Mouse (Mus musculus) bone marrow, adult 2 months (tissue): ENCODE results near the gene Mdm1.

Source experiments
- CTCF ChIP-seq: fragments of 200-500 bp; IDR thresholded peaks from 2 replicates; pipeline ENCODE4 v1.5.1; 2011; ENCODE audit warnings: low read length, control low read depth; ENCODE audit not compliant: control insufficient read depth, insufficient read depth
- POLR2A ChIP-seq: fragments of 200-500 bp; IDR thresholded peaks from 2 replicates; pipeline ENCODE4 v1.6.1; 2011; ENCODE audit warnings: low read depth, mild to moderate bottlenecking, control low read depth, low read length, borderline replicate concordance; ENCODE audit not compliant: control insufficient read depth

- TF ChIP-seq POLR2A (no peak), CTCF (no peak)
These were observed 29.2 kb upstream of the Mdm1 start for GRCm38 (mm10) chr10:118112294-118112893.
